Mouse (Mus musculus): Measurements from ENCODE around the gene Slc4a11.

The Slc4a11 gene

GRCm38 (mm10) chr2:130697153-130697810 is at the start of gene Slc4a11:
Slc4a11 (minus strand) TSS chr2:130697519.
- DNase-seq (ENCODE audit: low spot score in 2 of 2): peak; percentile 49 to 50

- no peak for DNase-seq (ENCODE audit: low spot score in 2 of 2)
Observed at GRCm38 (mm10) chr2:130743576-130743975, 46.3 kb upstream of the Slc4a11 start.

GRCm38 (mm10) chr2:130740096-130740495 is 42.8 kb upstream of the Slc4a11 start:
- no peak for DNase-seq (ENCODE audit: low spot score in 2 of 2)

GRCm38 (mm10) chr2:130738019-130738418 is 40.7 kb upstream of the Slc4a11 start:
- DNase-seq (ENCODE audit: low spot score in 2 of 2): no peak

GRCm38 (mm10) chr2:130735281-130735680 is 38.0 kb upstream of the Slc4a11 start:
- no peak for DNase-seq (ENCODE audit: low spot score in 2 of 2)

- no peak for DNase-seq (ENCODE audit: low spot score in 2 of 2)
Observed at GRCm38 (mm10) chr2:130733444-130733843, 36.1 kb upstream of the Slc4a11 start.

GRCm38 (mm10) chr2:130731855-130732254 is 34.5 kb upstream of the Slc4a11 start:
- no peak for DNase-seq (ENCODE audit: low spot score in 2 of 2)

GRCm38 (mm10) chr2:130730746-130731145 is 33.4 kb upstream of the Slc4a11 start:
- no peak for DNase-seq (ENCODE audit: low spot score in 2 of 2)

GRCm38 (mm10) chr2:130728906-130729585 is 31.7 kb upstream of the Slc4a11 start:
- DNase-seq (ENCODE audit: low spot score in 2 of 2): no peak

GRCm38 (mm10) chr2:130727752-130728151 is 30.4 kb upstream of the Slc4a11 start:
- DNase-seq (ENCODE audit: low spot score in 2 of 2): no peak

- no peak for DNase-seq (ENCODE audit: low spot score in 2 of 2)
Observed at GRCm38 (mm10) chr2:130724369-130724768, 27.1 kb upstream of the Slc4a11 start.

- DNase-seq (ENCODE audit: low spot score in 2 of 2): no peak
Observed at GRCm38 (mm10) chr2:130717951-130718350, 20.6 kb upstream of the Slc4a11 start.

GRCm38 (mm10) chr2:130707057-130707456 is 9.7 kb upstream of the Slc4a11 start:
- DNase-seq (ENCODE audit: low spot score in 2 of 2): no peak

- DNase-seq (ENCODE audit: low spot score in 2 of 2): no peak
Observed at GRCm38 (mm10) chr2:130706602-130707001, 9.3 kb upstream of the Slc4a11 start.

GRCm38 (mm10) chr2:130705178-130705577 is 7.9 kb upstream of the Slc4a11 start:
- DNase-seq (ENCODE audit: low spot score in 2 of 2): no peak

- DNase-seq (ENCODE audit: low spot score in 2 of 2): no peak
Observed at GRCm38 (mm10) chr2:130704040-130705001, 7.0 kb upstream of the Slc4a11 start.

GRCm38 (mm10) chr2:130697821-130698266 is 525 bp upstream of the Slc4a11 start:
- DNase-seq (ENCODE audit: low spot score in 2 of 2): no peak

- DNase-seq (ENCODE audit: low spot score in 2 of 2): no peak
Observed at GRCm38 (mm10) chr2:130696700-130697152, 593 bp downstream of the Slc4a11 start.

- DNase-seq (ENCODE audit: low spot score in 2 of 2): no peak
Observed at GRCm38 (mm10) chr2:130693563-130693962, 3.8 kb downstream of the Slc4a11 start.

- DNase-seq (ENCODE audit: low spot score in 2 of 2): no peak
Observed at GRCm38 (mm10) chr2:130689011-130689410, 8.3 kb downstream of the Slc4a11 start.

- DNase-seq (ENCODE audit: low spot score in 2 of 2): no peak
Observed at GRCm38 (mm10) chr2:130685426-130685825, 11.9 kb downstream of the Slc4a11 start.

GRCm38 (mm10) chr2:130681531-130681930 is 15.8 kb downstream of the Slc4a11 start:
- DNase-seq (ENCODE audit: low spot score in 2 of 2): no peak
